Mouse (Mus musculus) urinary bladder, postnatal 36 days (tissue): ENCODE measurements around the gene Olfr1450.
"Not testable (repeated sequence)": the region's sequence is repeated elsewhere in the genome, so short reads cannot be mapped to it uniquely, and the experiment has no call there.

Experiments
- DNase-seq, 2 experiments: peaks; one replicate each; pipeline ENCODE4 v3.0.0; 2022; ENCODE audit warnings: low spot score in 2 of 2, mixed read lengths in 1 of 2

Olfr1450 gene

GRCm38 (mm10) chr19:12949958-12950357 is at the start of gene Olfr1450:
Gene Olfr1450 (plus strand): TSS chr19:12950258.
- DNase-seq = no peak

GRCm38 (mm10) chr19:12903643-12904042 is 46.4 kb upstream of the Olfr1450 start, which contains the start of gene Olfr1447:
Gene Olfr1447 (minus strand): TSS chr19:12903743.
- DNase-seq = no peak

- no peak for DNase-seq
Observed at GRCm38 (mm10) chr19:12924319-12924718, 25.7 kb upstream of the Olfr1450 start, which contains the start of gene Olfr1448. Gene Olfr1448 (minus strand): TSS chr19:12924419.

- DNase-seq = no peak
Observed at GRCm38 (mm10) chr19:12930540-12930939, 19.5 kb upstream of the Olfr1450 start, which contains the start of gene Olfr1449. Gene Olfr1449 (plus strand): TSS chr19:12930840.

GRCm38 (mm10) chr19:12970082-12970481 is 20.0 kb downstream of the Olfr1450 start:
- DNase-seq = not testable (repeated sequence)

GRCm38 (mm10) chr19:12992316-12992715 is 42.3 kb downstream of the Olfr1450 start:
- DNase-seq = not testable (repeated sequence)

GRCm38 (mm10) chr19:12994714-12995113 is 44.7 kb downstream of the Olfr1450 start, which contains the start of gene Olfr1451:
Gene Olfr1451 (plus strand): TSS chr19:12995014.
- DNase-seq = no peak
